Mouse (Mus musculus): ENCODE measurements around the gene Wnt7b.

The Wnt7b gene

GRCm38 (mm10) chr15:85507370-85508014, 74.8 kb downstream of the Wnt7b start:
- DNase-seq (ENCODE audit: low spot score): no peak

- no peak for DNase-seq (ENCODE audit: low spot score)
These were observed 75.6 kb downstream of the Wnt7b start for GRCm38 (mm10) chr15:85506680-85507079.

- peak; percentile 32 for DNase-seq (ENCODE audit: low spot score)
These were observed 77.0 kb downstream of the Wnt7b start for GRCm38 (mm10) chr15:85505118-85505925.

- DNase-seq (ENCODE audit: low spot score): no peak
These were observed 79.1 kb downstream of the Wnt7b start, which contains the start of gene 7530416G11Rik for GRCm38 (mm10) chr15:85503127-85503526. Gene 7530416G11Rik, minus strand, starts transcription at chr15:85503227.

GRCm38 (mm10) chr15:85500267-85500666, 82.0 kb downstream of the Wnt7b start:
- no peak for DNase-seq (ENCODE audit: low spot score)

GRCm38 (mm10) chr15:85497981-85498475, 84.2 kb downstream of the Wnt7b start:
- DNase-seq (ENCODE audit: low spot score): no peak

- DNase-seq (ENCODE audit: low spot score): no peak
These were observed 84.7 kb downstream of the Wnt7b start for GRCm38 (mm10) chr15:85497548-85497947.

- DNase-seq (ENCODE audit: low spot score): no peak
These were observed 88.1 kb downstream of the Wnt7b start for GRCm38 (mm10) chr15:85494163-85494621.

GRCm38 (mm10) chr15:85489751-85490150, 92.5 kb downstream of the Wnt7b start:
- DNase-seq (ENCODE audit: low spot score): no peak

GRCm38 (mm10) chr15:85488900-85489299, 93.4 kb downstream of the Wnt7b start:
- no peak for DNase-seq (ENCODE audit: low spot score)

Data from lung, postnatal 25 days (tissue).